Mouse (Mus musculus) subcutaneous adipose tissue, adult 2 months (tissue): Measurements from ENCODE around the gene Irf1. TPM values are rescaled to one million over a fixed set of nuclear protein-coding genes. Genes with fewer than 3 reads are reported as not detected.

Experiments used
- polyA plus RNA-seq: library from polyadenylated mRNA; depleted of rRNA; stranded (reverse); fragments of >200 nt; gene quantifications from 2 replicates; pipeline ENCODE4 v1.2.3, GENCODE M21; 2012; ENCODE audit warnings: low replicate concordance; rRNA removed

Gene Irf1
- polyA plus RNA-seq: 68.7 and 81.7 TPM in 2 replicates

GRCm38 (mm10) chr11:53769760-53770124, at the start of gene Irf1:
Irf1 (plus strand) TSS chr11:53770014.

GRCm38 (mm10) chr11:53720715-53721114, 49.1 kb upstream of the Irf1 start, which contains the start of gene Il5:
Il5 (plus strand) TSS chr11:53720794.

GRCm38 (mm10) chr11:53773087-53773486, 3.3 kb downstream of the Irf1 start, which contains the start of gene Gm17334:
Gm17334 (minus strand) TSS chr11:53773187.

Other genes starting within 250 kb of the Irf1 start
- 7.4 and 13.9 TPM in 2 replicates for gene Kif3a, start 202.6 kb upstream of the Irf1 start, polyA plus RNA-seq
- gene Il4, start 151.3 kb upstream of the Irf1 start, polyA plus RNA-seq: 0.33 and 0.75 TPM in 2 replicates
- 0.69 TPM in 1 of 2 replicates, not detected in the other for gene Il13, start 135.3 kb upstream of the Irf1 start, polyA plus RNA-seq
- gene Rad50, start 62.7 kb upstream of the Irf1 start, polyA plus RNA-seq: 8.4 and 11.4 TPM in 2 replicates
- 0.11 TPM in 1 of 2 replicates, not detected in the other for gene Il5, start 49.2 kb upstream of the Irf1 start, polyA plus RNA-seq
- 1.8 and 2.2 TPM in 2 replicates for gene Gm17334, start 3.2 kb downstream of the Irf1 start, polyA plus RNA-seq
- gene Gm12216, start 89.2 kb downstream of the Irf1 start, polyA plus RNA-seq: 10.8 and 17.1 TPM in 2 replicates
- 26.6 and 26.9 TPM in 2 replicates for gene Slc22a5, start 121.6 kb downstream of the Irf1 start, polyA plus RNA-seq
- 3.2 and 9.1 TPM in 2 replicates for gene Slc22a21, start 210.3 kb downstream of the Irf1 start, polyA plus RNA-seq